Mouse (Mus musculus) C2C12 (cell line): Measurements from ENCODE around the gene Rnf220.

ENCODE experiments used
- CEBPB ChIP-seq: IDR thresholded peaks from one replicate; pipeline ENCODE4 v1.6.1; 2011; ENCODE audit warnings: low read depth, mild to moderate bottlenecking, control low read depth, moderate library complexity
- CTCF ChIP-seq: IDR thresholded peaks from one replicate; pipeline ENCODE4 v1.5.1; 2011; ENCODE audit not compliant: control insufficient read depth, insufficient read depth, insufficient read length
- FOSL1 ChIP-seq: IDR thresholded peaks from one replicate; pipeline ENCODE4 v1.8.0; 2011; ENCODE audit warnings: mild to moderate bottlenecking, low read length; ENCODE audit not compliant: poor library complexity, insufficient read depth, severe bottlenecking
- MAX ChIP-seq: IDR thresholded peaks from one replicate; pipeline ENCODE4 v1.6.1; 2011; ENCODE audit warnings: mild to moderate bottlenecking, control low read depth
- MYOD1 ChIP-seq: IDR thresholded peaks from one replicate; pipeline ENCODE4 v1.6.1; 2011; ENCODE audit warnings: low read depth; ENCODE audit not compliant: control insufficient read depth, insufficient read length
- MYOG ChIP-seq: IDR thresholded peaks from one replicate; pipeline ENCODE4 v1.6.1; 2011; ENCODE audit not compliant: control insufficient read depth, insufficient read length; ENCODE audit errors: extremely low read depth

GRCm38 (mm10) chr4:117374078-117374540 is 122.7 kb downstream of the Rnf220 start:
- TF ChIP-seq CTCF (no peak), MYOD1 (no peak), MYOG (no peak), CEBPB (no peak), MAX (no peak), FOSL1 (no peak)
